Mouse (Mus musculus): ENCODE results near the gene Usp17lc. TPM values are rescaled to one million over a fixed set of nuclear protein-coding genes. Genes with fewer than 3 reads are reported as not detected.

Gene Usp17lc
- polyA plus RNA-seq, 1 experiment from 2014 or later: not detected

Small RNA genes within 50 kb of the gene (microRNA-seq; reads per million reads assigned to microRNA genes)
- not detected for gene Gm25774 (ENCODE audit: borderline number of aligned reads)

Other genes with a start within 250 kb of the Usp17lc start
- gene Olfr591, start 236.7 kb upstream of the Usp17lc start, polyA plus RNA-seq (2014; fragmentation: Nextera tagmentation; extraction: Ambion mirVana): not detected in 2 replicates
- not detected in 2 replicates for gene Olfr592, start 230.3 kb upstream of the Usp17lc start, polyA plus RNA-seq (2014; fragmentation: Nextera tagmentation; extraction: Ambion mirVana)
- not detected in 2 replicates for gene Olfr593, start 203.2 kb upstream of the Usp17lc start, polyA plus RNA-seq (2014; fragmentation: Nextera tagmentation; extraction: Ambion mirVana)
- gene Olfr594, start 198.1 kb upstream of the Usp17lc start, polyA plus RNA-seq (2014; fragmentation: Nextera tagmentation; extraction: Ambion mirVana): not detected in 2 replicates
- gene Usp17ld, start 162.6 kb upstream of the Usp17lc start, polyA plus RNA-seq (2014; fragmentation: Nextera tagmentation; extraction: Ambion mirVana): not detected in 2 replicates
- gene Olfr596, start 109.4 kb upstream of the Usp17lc start, polyA plus RNA-seq (2014; fragmentation: Nextera tagmentation; extraction: Ambion mirVana): not detected in 2 replicates
- not detected in 2 replicates for gene Olfr597, start 98.8 kb upstream of the Usp17lc start, polyA plus RNA-seq (2014; fragmentation: Nextera tagmentation; extraction: Ambion mirVana)
- gene Olfr598, start 91.5 kb upstream of the Usp17lc start, polyA plus RNA-seq (2014; fragmentation: Nextera tagmentation; extraction: Ambion mirVana): not detected in 2 replicates
- not detected in 2 replicates for gene Olfr599, start 79.2 kb upstream of the Usp17lc start, polyA plus RNA-seq (2014; fragmentation: Nextera tagmentation; extraction: Ambion mirVana)
- not detected in 2 replicates for gene Olfr600, start 65.4 kb upstream of the Usp17lc start, polyA plus RNA-seq (2014; fragmentation: Nextera tagmentation; extraction: Ambion mirVana)
- gene Olfr601, start 52.4 kb upstream of the Usp17lc start, polyA plus RNA-seq (2014; fragmentation: Nextera tagmentation; extraction: Ambion mirVana): not detected in 2 replicates
- not detected in 2 replicates for gene Olfr603, start 28.9 kb upstream of the Usp17lc start, polyA plus RNA-seq (2014; fragmentation: Nextera tagmentation; extraction: Ambion mirVana)
- gene Olfr605, start 30.4 kb downstream of the Usp17lc start, polyA plus RNA-seq (2014; fragmentation: Nextera tagmentation; extraction: Ambion mirVana): not detected in 2 replicates
- not detected in 2 replicates for gene Olfr606, start 34.0 kb downstream of the Usp17lc start, polyA plus RNA-seq (2014; fragmentation: Nextera tagmentation; extraction: Ambion mirVana)
- not detected in 2 replicates for gene Olfr607, start 49.1 kb downstream of the Usp17lc start, polyA plus RNA-seq (2014; fragmentation: Nextera tagmentation; extraction: Ambion mirVana)
- gene Olfr608, start 54.8 kb downstream of the Usp17lc start, polyA plus RNA-seq (2014; fragmentation: Nextera tagmentation; extraction: Ambion mirVana): not detected in 2 replicates
- gene Olfr609, start 83.0 kb downstream of the Usp17lc start, polyA plus RNA-seq (2014; fragmentation: Nextera tagmentation; extraction: Ambion mirVana): not detected in 2 replicates
- not detected in 2 replicates for gene Olfr610, start 97.0 kb downstream of the Usp17lc start, polyA plus RNA-seq (2014; fragmentation: Nextera tagmentation; extraction: Ambion mirVana)
- gene Olfr611, start 105.8 kb downstream of the Usp17lc start, polyA plus RNA-seq (2014; fragmentation: Nextera tagmentation; extraction: Ambion mirVana): not detected in 2 replicates
- gene Olfr612, start 127.6 kb downstream of the Usp17lc start, polyA plus RNA-seq (2014; fragmentation: Nextera tagmentation; extraction: Ambion mirVana): not detected in 2 replicates
- not detected in 2 replicates for gene Olfr613, start 133.0 kb downstream of the Usp17lc start, polyA plus RNA-seq (2014; fragmentation: Nextera tagmentation; extraction: Ambion mirVana)
- gene Olfr615, start 141.0 kb downstream of the Usp17lc start, polyA plus RNA-seq (2014; fragmentation: Nextera tagmentation; extraction: Ambion mirVana): not detected in 2 replicates
- gene Olfr616, start 154.1 kb downstream of the Usp17lc start, polyA plus RNA-seq (2014; fragmentation: Nextera tagmentation; extraction: Ambion mirVana): not detected in 2 replicates
- gene Olfr617, start 158.0 kb downstream of the Usp17lc start, polyA plus RNA-seq (2014; fragmentation: Nextera tagmentation; extraction: Ambion mirVana): not detected in 2 replicates
- not detected in 2 replicates for gene Olfr618, start 175.0 kb downstream of the Usp17lc start, polyA plus RNA-seq (2014; fragmentation: Nextera tagmentation; extraction: Ambion mirVana)
- not detected in 2 replicates for gene Olfr619, start 185.5 kb downstream of the Usp17lc start, polyA plus RNA-seq (2014; fragmentation: Nextera tagmentation; extraction: Ambion mirVana)
- gene Olfr620, start 197.5 kb downstream of the Usp17lc start, polyA plus RNA-seq (2014; fragmentation: Nextera tagmentation; extraction: Ambion mirVana): not detected in 2 replicates
- not detected in 2 replicates for gene Olfr622, start 227.6 kb downstream of the Usp17lc start, polyA plus RNA-seq (2014; fragmentation: Nextera tagmentation; extraction: Ambion mirVana)
- gene Olfr623, start 248.6 kb downstream of the Usp17lc start, polyA plus RNA-seq (2014; fragmentation: Nextera tagmentation; extraction: Ambion mirVana): not detected in 2 replicates

All from heart, embryonic 11.5 days (tissue).